Mouse (Mus musculus): ENCODE results near the gene Pdia4. TPM values are rescaled to one million over a fixed set of nuclear protein-coding genes. Genes with fewer than 3 reads are reported as not detected.

Pdia4 gene
- polyA plus RNA-seq, 1 experiment, result 47.8 TPM

DNA sequence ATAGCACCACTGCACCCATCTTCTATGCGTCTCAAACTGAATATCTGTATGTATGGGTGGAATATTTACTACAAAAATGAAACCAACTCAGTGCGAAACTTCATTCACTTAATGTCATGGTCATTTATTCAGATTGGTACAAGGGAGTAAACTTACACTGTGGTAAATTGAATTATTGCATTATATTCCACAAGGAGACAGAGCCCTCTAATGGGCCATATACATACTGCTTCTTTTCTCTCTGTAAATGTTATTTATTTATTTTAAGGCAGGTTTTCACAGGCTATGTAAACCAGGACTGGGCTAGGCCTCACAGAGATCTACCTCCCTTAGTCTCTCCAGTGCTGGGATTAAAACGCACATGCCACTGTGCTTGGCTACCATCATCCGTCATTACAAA is 14.2 kb upstream of the Pdia4 start:
- TF ChIP-seq POLR2A (IDR thresholded peaks at IDR 0.05; ENCODE audit: low read depth, low read length) (no peak), CTCF (IDR thresholded peaks at IDR 0.05; ENCODE audit: extremely low read depth, insufficient read depth, insufficient read length, insufficient replicate concordance) (no peak)
- no peak for DNase-seq (ENCODE audit: low read depth in 1 of 2, low spot score in 2 of 2)
- no peak overlapping the region for H3K4me3 ChIP-seq (ENCODE audit: extremely low read depth, insufficient read depth, insufficient read length)
- H3K4me1 ChIP-seq (ENCODE audit: control insufficient read depth, insufficient read depth, insufficient read length), result no peaks in the 10 kb centered on the region
- no peaks in the 10 kb centered on the region for H3K36me3 ChIP-seq (ENCODE audit: control insufficient read depth, insufficient read depth, low read length)
- H3K27me3 ChIP-seq (ENCODE audit: control insufficient read depth, insufficient read depth, low read length), result no peaks in the 10 kb centered on the region
- no peak overlapping the region for H3K27ac ChIP-seq (ENCODE audit: insufficient read depth, low read length)
- 94% methylated on average over 4 of the region's 4 CpGs for WGBS

- 81% methylated on average over 2 of the region's 2 CpGs for WGBS
- Histone ChIP-seq H3K4me3 (ENCODE audit: extremely low read depth, insufficient read depth, insufficient read length) (no peak overlapping the region), H3K27me3 (ENCODE audit: control insufficient read depth, insufficient read depth, low read length) (no peaks in the 10 kb centered on the region), H3K4me1 (ENCODE audit: control insufficient read depth, insufficient read depth, insufficient read length) (no peaks in the 10 kb centered on the region), H3K36me3 (ENCODE audit: control insufficient read depth, insufficient read depth, low read length) (no peaks in the 10 kb centered on the region), H3K27ac (ENCODE audit: insufficient read depth, low read length) (no peak overlapping the region)
- no peak for DNase-seq (ENCODE audit: low read depth in 1 of 2, low spot score in 2 of 2)
- no peak for TF ChIP-seq POLR2A (IDR thresholded peaks at IDR 0.05; ENCODE audit: low read depth, low read length)
- TF ChIP-seq CTCF (IDR thresholded peaks at IDR 0.05; ENCODE audit: extremely low read depth, insufficient read depth, insufficient read length, insufficient replicate concordance), result no peak
Observed at GRCm38 (mm10) chr6:47824241-47824640, 11.0 kb upstream of the Pdia4 start.

- no peak for TF ChIP-seq POLR2A (IDR thresholded peaks at IDR 0.05; ENCODE audit: low read depth, low read length)
- TF ChIP-seq CTCF (IDR thresholded peaks at IDR 0.05; ENCODE audit: extremely low read depth, insufficient read depth, insufficient read length, insufficient replicate concordance), result no peak
- WGBS, result 85% methylated on average over 6 of the region's 6 CpGs
- Histone ChIP-seq H3K4me1 (ENCODE audit: control insufficient read depth, insufficient read depth, insufficient read length) (no peaks in the 10 kb centered on the region), H3K36me3 (ENCODE audit: control insufficient read depth, insufficient read depth, low read length) (no peaks in the 10 kb centered on the region), H3K27me3 (ENCODE audit: control insufficient read depth, insufficient read depth, low read length) (no peaks in the 10 kb centered on the region), H3K4me3 (ENCODE audit: extremely low read depth, insufficient read depth, insufficient read length) (no peak overlapping the region), H3K27ac (ENCODE audit: insufficient read depth, low read length) (no peak overlapping the region)
- DNase-seq (ENCODE audit: low read depth in 1 of 2, low spot score in 2 of 2), result no peak
Observed at GRCm38 (mm10) chr6:47821776-47822175, 8.5 kb upstream of the Pdia4 start.

DNA sequence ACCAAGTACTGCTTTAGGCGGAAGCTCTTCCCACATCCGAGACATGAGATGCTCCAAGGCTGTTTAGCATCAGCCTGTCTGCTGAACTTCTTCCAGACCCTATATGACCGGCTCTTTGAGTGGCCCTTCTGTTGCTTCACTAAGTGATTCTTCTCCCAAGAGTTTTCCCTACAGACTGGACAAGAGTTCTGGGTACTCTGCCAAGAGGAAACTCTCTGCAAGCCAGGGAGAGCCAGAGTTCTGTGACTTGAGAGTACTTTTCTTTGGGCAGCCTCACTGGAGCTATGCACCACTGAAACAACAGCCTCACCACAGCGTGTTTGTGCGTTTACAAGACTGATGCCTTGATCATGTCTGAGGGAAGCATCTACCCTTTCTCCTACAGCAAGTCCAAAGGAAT is 8.0 kb upstream of the Pdia4 start:
- H3K27me3 ChIP-seq (ENCODE audit: control insufficient read depth, insufficient read depth, low read length), result no peaks in the 10 kb centered on the region
- H3K4me1 ChIP-seq (ENCODE audit: control insufficient read depth, insufficient read depth, insufficient read length), result no peaks in the 10 kb centered on the region
- DNase-seq (ENCODE audit: low read depth in 1 of 2, low spot score in 2 of 2), result no peak
- no peaks in the 10 kb centered on the region for H3K36me3 ChIP-seq (ENCODE audit: control insufficient read depth, insufficient read depth, low read length)
- no peak overlapping the region for H3K4me3 ChIP-seq (ENCODE audit: extremely low read depth, insufficient read depth, insufficient read length)
- 92% methylated on average over 5 of the region's 5 CpGs for WGBS
- H3K27ac ChIP-seq (ENCODE audit: insufficient read depth, low read length), result no peak overlapping the region
- TF ChIP-seq POLR2A (IDR thresholded peaks at IDR 0.05; ENCODE audit: low read depth, low read length), result no peak
- TF ChIP-seq CTCF (IDR thresholded peaks at IDR 0.05; ENCODE audit: extremely low read depth, insufficient read depth, insufficient read length, insufficient replicate concordance), result no peak

- DNase-seq (ENCODE audit: low read depth in 1 of 2, low spot score in 2 of 2), result no peak
- TF ChIP-seq CTCF (IDR thresholded peaks at IDR 0.05; ENCODE audit: extremely low read depth, insufficient read depth, insufficient read length, insufficient replicate concordance) (no peak), POLR2A (IDR thresholded peaks at IDR 0.05; ENCODE audit: low read depth, low read length) (no peak)
- Histone ChIP-seq H3K27ac (ENCODE audit: insufficient read depth, low read length) (no peak overlapping the region), H3K27me3 (ENCODE audit: control insufficient read depth, insufficient read depth, low read length) (no peaks in the 10 kb centered on the region), H3K4me1 (ENCODE audit: control insufficient read depth, insufficient read depth, insufficient read length) (no peaks in the 10 kb centered on the region), H3K36me3 (ENCODE audit: control insufficient read depth, insufficient read depth, low read length) (no peaks in the 10 kb centered on the region), H3K4me3 (ENCODE audit: extremely low read depth, insufficient read depth, insufficient read length) (no peak overlapping the region)
- WGBS, result 94% methylated on average over 23 of the region's 23 CpGs
Observed at GRCm38 (mm10) chr6:47819626-47820325, 6.5 kb upstream of the Pdia4 start.

GRCm38 (mm10) chr6:47818721-47819120 is 5.5 kb upstream of the Pdia4 start:
- no peak for DNase-seq (ENCODE audit: low read depth in 1 of 2, low spot score in 2 of 2)
- WGBS, result 85% methylated on average over 8 of the region's 8 CpGs
- no peak overlapping the region for H3K4me3 ChIP-seq (ENCODE audit: extremely low read depth, insufficient read depth, insufficient read length)
- H3K36me3 ChIP-seq (ENCODE audit: control insufficient read depth, insufficient read depth, low read length), result no peaks in the 10 kb centered on the region
- no peak for TF ChIP-seq POLR2A (IDR thresholded peaks at IDR 0.05; ENCODE audit: low read depth, low read length)
- H3K27ac ChIP-seq (ENCODE audit: insufficient read depth, low read length), result no peak overlapping the region
- no peaks in the 10 kb centered on the region for H3K4me1 ChIP-seq (ENCODE audit: control insufficient read depth, insufficient read depth, insufficient read length)
- H3K27me3 ChIP-seq (ENCODE audit: control insufficient read depth, insufficient read depth, low read length), result no peaks in the 10 kb centered on the region

- TF ChIP-seq CTCF (IDR thresholded peaks at IDR 0.05; ENCODE audit: extremely low read depth, insufficient read depth, insufficient read length, insufficient replicate concordance) (no peak), POLR2A (IDR thresholded peaks at IDR 0.05; ENCODE audit: low read depth, low read length) (no peak)
- H3K4me3 ChIP-seq (ENCODE audit: extremely low read depth, insufficient read depth, insufficient read length), result no peak overlapping the region
- no peak overlapping the region for H3K27ac ChIP-seq (ENCODE audit: insufficient read depth, low read length)
- no peaks in the 10 kb centered on the region for H3K36me3 ChIP-seq (ENCODE audit: control insufficient read depth, insufficient read depth, low read length)
- WGBS, result 94% methylated on average over 1 of the region's 1 CpGs
- H3K4me1 ChIP-seq (ENCODE audit: control insufficient read depth, insufficient read depth, insufficient read length), result no peaks in the 10 kb centered on the region; the same call in 1 of the 2 replicates
- H3K27me3 ChIP-seq (ENCODE audit: control insufficient read depth, insufficient read depth, low read length), result no peaks in the 10 kb centered on the region
- DNase-seq (ENCODE audit: low read depth in 1 of 2, low spot score in 2 of 2), result no peak
Observed at GRCm38 (mm10) chr6:47816151-47816550, 2.9 kb upstream of the Pdia4 start.

Data from spleen, adult 2 months (tissue).